Mouse (Mus musculus) stomach, postnatal 0 days (tissue): ENCODE measurements at regions not wholly inside any gene's neighbourhood (a gene's known extent, or its start where the extent isn't known, plus 50 kb on each side); places are given as distances from the start of the nearest gene placed in this dataset.

ENCODE experiments used
- ATAC-seq: fragments of 200-750 bp; cut with Nextera tagmentation; 2 replicates; pipeline ENCODE4 v1.8.0; 2017; ENCODE audit not compliant: low FRiP score, low TSS enrichment
- DNase-seq: peaks from one replicate; pipeline ENCODE4 v3.0.0-alpha.2; 2016; ENCODE audit warnings: low spot score
- H3K27ac ChIP-seq: fragments of 300-500 bp; sonication (generic); replicated peaks from 2 replicates; pipeline ENCODE4 v1.5.1; 2014; ENCODE audit warnings: mild to moderate bottlenecking, control low read depth
- H3K27me3 ChIP-seq: fragments of 300-500 bp; sonication (generic); 2 replicates; pipeline ENCODE4 v1.6.1; 2014; ENCODE audit warnings: low read length; ENCODE audit not compliant: control insufficient read depth, insufficient read depth
- H3K36me3 ChIP-seq: fragments of 300-500 bp; sonication (generic); 2 replicates; pipeline ENCODE4 v1.6.1; 2014; ENCODE audit warnings: low read length, mixed read lengths; ENCODE audit not compliant: control insufficient read depth, insufficient read depth
- H3K4me1 ChIP-seq: fragments of 300-500 bp; sonication (generic); replicated peaks from 2 replicates; pipeline ENCODE4 v1.6.1; 2014; ENCODE audit warnings: antibody characterized with exemption; ENCODE audit not compliant: control insufficient read depth, insufficient read depth
- H3K4me2 ChIP-seq: fragments of 300-500 bp; sonication (generic); replicated peaks from 2 replicates; pipeline ENCODE4 v1.6.1; 2014; ENCODE audit warnings: low read depth, mild to moderate bottlenecking, control low read depth, moderate library complexity
- H3K4me3 ChIP-seq: fragments of 300-500 bp; sonication (generic); 2 replicates; pipeline ENCODE4 v1.5.1; 2014; ENCODE audit warnings: low read depth, low read length, control low read depth
- H3K9ac ChIP-seq: fragments of 300-500 bp; sonication (generic); 2 replicates; pipeline ENCODE4 v1.6.1; 2014; ENCODE audit warnings: mild to moderate bottlenecking, low read length, control low read depth, mixed read lengths
- H3K9me3 ChIP-seq: fragments of 300-500 bp; sonication (generic); 2 replicates; pipeline ENCODE4 v1.6.1; 2016; ENCODE audit warnings: low read length; ENCODE audit not compliant: control insufficient read depth
- CTCF ChIP-seq: IDR thresholded peaks from 2 replicates; pipeline ENCODE4 v1.5.1; 2016; ENCODE audit warnings: antibody characterized with exemption, low read depth, mild to moderate bottlenecking, moderate library complexity
- EP300 ChIP-seq: optimal IDR thresholded peaks from 2 replicates; pipeline ENCODE3; 2016; ENCODE audit warnings: antibody characterized with exemption
- WGBS: fragments of 180-500 bp; shearing (Covaris S2); extraction: QIAGEN DNeasy Blood & Tissue Kit; methylation state at CpG from one replicate; pipeline ENCODE4 v1.1.7; 2014; 5-methylcytosine and 5-hydroxymethylcytosine counted together

DNA sequence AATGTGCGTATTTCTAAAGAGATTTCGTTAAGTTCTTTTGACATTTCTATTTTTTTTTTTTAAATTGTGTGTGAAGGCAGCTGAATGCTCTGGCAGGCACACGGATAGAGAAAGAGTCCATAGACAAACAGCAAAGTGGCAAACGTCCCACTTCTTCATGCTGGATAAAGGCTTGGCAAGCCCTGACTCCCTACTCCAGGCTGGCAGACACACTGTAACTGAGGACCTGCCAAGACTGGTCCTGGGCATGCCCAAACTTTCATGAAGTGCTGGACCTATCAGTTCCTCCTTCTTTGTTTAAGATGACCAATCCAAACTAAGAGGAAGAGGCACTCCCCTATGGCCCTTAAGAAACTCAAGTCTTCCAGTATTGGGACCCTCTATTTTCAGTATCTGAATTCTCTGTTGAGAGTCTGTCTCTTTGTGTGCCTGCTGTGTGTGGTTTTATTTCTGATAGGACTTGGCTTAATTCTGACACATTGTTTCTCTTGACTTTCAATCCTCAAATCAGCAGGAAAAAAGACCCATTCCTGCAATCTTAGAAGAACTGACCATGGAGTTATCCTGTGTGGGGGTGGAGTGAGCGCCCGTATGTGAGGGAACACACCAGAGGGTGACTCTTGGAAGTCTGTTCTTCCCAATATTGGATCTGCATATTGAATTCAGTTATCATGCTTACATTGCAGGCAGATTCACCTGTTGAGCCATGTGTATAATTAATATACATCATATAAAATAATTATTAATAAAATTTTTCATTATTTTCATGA, 343.6 kb downstream of the Cdh10 start:
- 66% methylated on average over 6 of the region's 6 CpGs for WGBS
- TF ChIP-seq EP300: no peak

DNA sequence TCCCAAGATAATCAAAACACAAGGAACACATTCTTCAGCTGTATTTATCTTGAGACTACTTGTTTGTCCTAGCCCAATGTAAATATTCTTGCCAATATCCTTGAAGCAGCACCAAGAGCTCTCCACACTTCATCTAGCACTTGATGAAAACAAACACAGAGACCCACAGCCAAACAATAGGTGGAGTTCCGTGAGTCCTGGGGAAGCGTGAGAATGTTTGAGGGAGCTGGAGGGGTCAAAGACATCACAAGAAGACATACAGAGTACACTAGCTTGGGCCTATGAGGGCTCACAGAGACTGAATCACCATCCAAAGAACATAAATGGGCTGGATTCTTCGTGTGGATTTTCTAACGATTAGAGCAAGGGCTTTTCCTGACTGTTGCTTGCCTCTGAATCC, 356.7 kb downstream of the Cdh10 start:
- Histone ChIP-seq H3K36me3 (no peaks in the 10 kb centered on the region), H3K4me3 (no peak overlapping the region), H3K9ac (no peak overlapping the region), H3K4me1 (no peaks in the 10 kb centered on the region), H3K27me3 (no peaks in the 10 kb centered on the region), H3K27ac (no peak overlapping the region), H3K4me2 (no peak overlapping the region), H3K9me3 (no peaks in the 10 kb centered on the region)
- TF ChIP-seq CTCF (no peak), EP300 (no peak)
- WGBS: 51% methylated on average over 4 of the region's 4 CpGs
- ATAC-seq: no peak
- no peak for DNase-seq

More for the DNA sequence above, 343.6 kb downstream of the Cdh10 start:
- ATAC-seq (no peak), DNase-seq (no peak)
- no peaks in the 10 kb centered on the region for H3K9me3 ChIP-seq
- no peak overlapping the region for H3K9ac ChIP-seq
- no peaks in the 10 kb centered on the region for H3K27me3 ChIP-seq
- H3K4me1 ChIP-seq: no peaks in the 10 kb centered on the region
- no peak overlapping the region for H3K4me3 ChIP-seq
- no peak overlapping the region for H3K27ac ChIP-seq
- no peak overlapping the region for H3K4me2 ChIP-seq
- H3K36me3 ChIP-seq: no peaks in the 10 kb centered on the region
